Comparison of ENCODE assay signal across 32 mouse cellular contexts in genomic region chr10:61445016-61445415, GRCm38 (mm10). TPM values are rescaled to one million over a fixed set of nuclear protein-coding genes. Genes with fewer than 3 reads are reported as not detected.
A peak's percentile ranks its signal among the peaks of the same experiment; 100 is the strongest.
DNase-seq lines count a peak whose midpoint lies in the region; ATAC-seq and TF ChIP-seq lines count a peak whose summit lies in the region.
"Had no signal": no experiment of that assay in that cellular context is flagged by ENCODE, and none has a peak within 500 bp of the region (broad histone marks: within the 10 kb centered on the region; RNA-seq: fewer than 3 reads in every experiment).

No protein-coding gene starts in this region.

- in situ Hi-C loops in CH12.LX (cut with MboI; ENCODE audit: low pct_ligation_motif_present, low pct_unique_long_range_greater_than_20kb, low sequenced_read_pairs) = no loop called here

- no peak overlapping the region for H3K4me2 ChIP-seq in limb, embryonic 13.5 days (replicated peaks)
- H3K4me2 ChIP-seq in CH12.LX (ENCODE audit: insufficient read depth, low read depth, poor library complexity, severe bottlenecking) = no peak overlapping the region
- H3K4me2 ChIP-seq: embryonic facial prominence, embryonic 15.5 days; forebrain, embryonic 13.5 days; heart, embryonic 13.5 days; hindbrain, embryonic 14.5 days; midbrain, embryonic 13.5 days had no signal

- no peaks in the 10 kb centered on the region for H3K27me3 ChIP-seq in kidney, adult 2 months (replicated peaks; ENCODE audit: control insufficient read depth, insufficient read depth, low read length)
- H3K27me3 ChIP-seq in limb, embryonic 13.5 days = no peaks in the 10 kb centered on the region
- no peaks in the 10 kb centered on the region for H3K27me3 ChIP-seq in limb, embryonic 10.5 days (ENCODE audit: low read depth, poor library complexity, severe bottlenecking)
- H3K27me3 ChIP-seq in CH12.LX (replicated peaks) = no peaks in the 10 kb centered on the region
- H3K27me3 ChIP-seq in E14TG2a.4 (ENCODE audit: insufficient read depth, low read length) = no peaks in the 10 kb centered on the region
- H3K27me3 ChIP-seq: embryonic facial prominence, embryonic 15.5 days; forebrain, embryonic 13.5 days; heart, embryonic 13.5 days; midbrain, embryonic 13.5 days had no signal

- H3K4me1 ChIP-seq in kidney, adult 2 months (ENCODE audit: control insufficient read depth, insufficient read depth, low read length) = peaks cover 71% of the 10 kb centered on the region
- peaks cover 81% of the 10 kb centered on the region for H3K4me1 ChIP-seq in limb, embryonic 13.5 days
- H3K4me1 ChIP-seq in limb, embryonic 10.5 days = peaks cover 71% of the 10 kb centered on the region
- H3K4me1 ChIP-seq in CH12.LX (ENCODE audit: control insufficient read depth in 1 of 2, insufficient read depth in 2 of 2) = peaks cover 36 to 68% of the 10 kb centered on the region in 2 experiments
- H3K4me1 ChIP-seq in E14TG2a.4 (replicated peaks; ENCODE audit: low read depth, low read length) = peaks cover 98% of the 10 kb centered on the region

- TF ChIP-seq POLR2A in kidney, adult 2 months (IDR thresholded peaks at IDR 0.05; ENCODE audit: low read depth, low read length) = no peak
- no peak for TF ChIP-seq POLR2A in CH12.LX (IDR thresholded peaks at IDR 0.05; ENCODE audit: low read depth, low read length)

- TF ChIP-seq CTCF in kidney, adult 2 months (conservative IDR thresholded peaks at IDR 0.05; ENCODE audit: insufficient read depth, insufficient read length, low read depth, low read length) = no peak
- TF ChIP-seq CTCF in CH12.LX (conservative IDR thresholded peaks at IDR 0.05 in 1 of 2, IDR thresholded peaks at IDR 0.05 in 1 of 2; ENCODE audit: low read depth in 2 of 2, low read length in 2 of 2) (no peak), E14TG2a.4 (conservative IDR thresholded peaks at IDR 0.05; ENCODE audit: low read length) (no peak)

- H3K9ac ChIP-seq in limb, embryonic 13.5 days = no peak overlapping the region
- no peak overlapping the region for H3K9ac ChIP-seq in CH12.LX (ENCODE audit: insufficient read depth, low read depth)
- H3K9ac ChIP-seq: embryonic facial prominence, embryonic 15.5 days; forebrain, embryonic 13.5 days; heart, embryonic 13.5 days; hindbrain, embryonic 14.5 days; midbrain, embryonic 13.5 days had no signal

- WGBS in kidney, adult 2 months = 71% methylated on average over 3 of the region's 3 CpGs
- WGBS in limb, embryonic 13.5 days = 68% methylated on average over 3 of the region's 3 CpGs
- WGBS in limb, embryonic 10.5 days = 83% methylated on average over 3 of the region's 3 CpGs

- ATAC-seq in limb, embryonic 13.5 days (ENCODE audit: low FRiP score, low read depth) = no peak
- ATAC-seq: forebrain, embryonic 13.5 days; intestine, postnatal 0 days; midbrain, embryonic 13.5 days had no signal

- no peak overlapping the region for H3K4me3 ChIP-seq in kidney, adult 2 months (ENCODE audit: insufficient read depth, low read depth, low read length)
- no peak overlapping the region for H3K4me3 ChIP-seq in limb, embryonic 13.5 days
- no peak overlapping the region for H3K4me3 ChIP-seq in limb, embryonic 10.5 days
- H3K4me3 ChIP-seq in CH12.LX (replicated peaks in 1 of 3; ENCODE audit: low read depth in 2 of 3, low read length in 2 of 3, poor library complexity in 1 of 3) (no peak overlapping the region), E14TG2a.4 (replicated peaks; ENCODE audit: low read length) (0 out of 2 replicates have a peak overlapping the region, but pooled peaks have one; percentile 2)
- H3K4me3 ChIP-seq: embryonic facial prominence, embryonic 10.5 days; embryonic facial prominence, embryonic 15.5 days; forebrain, embryonic 13.5 days; heart, embryonic 13.5 days; midbrain, embryonic 13.5 days had no signal

- DNase-seq in kidney, adult 2 months = peak; percentile 0
- DNase-seq in kidney, postnatal 36 days = no peak
- no peak for DNase-seq in limb, embryonic 10.5 days (ENCODE audit: low spot score)
- DNase-seq in CH12.LX (ENCODE audit: extremely low read depth) = no peak
- no peak for DNase-seq in natural killer cell, adult 2 months (ENCODE audit: low spot score in 2 of 2)
- no peak for DNase-seq in embryo, embryonic 11 days
- DNase-seq: adrenal gland, postnatal 10 days; B cell, adult 2 months; cerebellum, adult 11-12 months; cerebellum, postnatal 14 days; heart, postnatal 10 days; kidney, postnatal 14 days; left cerebral cortex, postnatal 4 days; lung, adult 2 months; lung, postnatal 10 days; right cerebral cortex, postnatal 25 days; spleen, adult 18-20 months had no signal

- dilution Hi-C loops in CH12.LX (cut with MboI; ENCODE audit: extremely low pct_ligation_motif_present, extremely low pct_unique_long_range_greater_than_20kb, low sequenced_read_pairs) = no loop called here

- H3K9me3 ChIP-seq in limb, embryonic 13.5 days = no peaks in the 10 kb centered on the region
- H3K9me3 ChIP-seq in limb, embryonic 10.5 days (replicated peaks) = no peaks in the 10 kb centered on the region
- H3K9me3 ChIP-seq in CH12.LX (replicated peaks; ENCODE audit: low read length) = peaks cover 3% of the 10 kb centered on the region
- H3K9me3 ChIP-seq in E14TG2a.4 (ENCODE audit: low read length) = no peaks in the 10 kb centered on the region
- H3K9me3 ChIP-seq: embryonic facial prominence, embryonic 10.5 days; embryonic facial prominence, embryonic 15.5 days; forebrain, embryonic 13.5 days; G1E; heart, embryonic 13.5 days; midbrain, embryonic 13.5 days had no signal

- H3K27ac ChIP-seq in kidney, adult 2 months (ENCODE audit: insufficient read depth, low read depth, low read length) = 0 out of 2 replicates have a peak overlapping the region, but pooled peaks have one; percentile 29
- H3K27ac ChIP-seq in limb, embryonic 13.5 days = 0 out of 2 replicates have a peak overlapping the region, but pooled peaks have one; percentile 1
- H3K27ac ChIP-seq in limb, embryonic 10.5 days = no peak overlapping the region
- no peak overlapping the region for H3K27ac ChIP-seq in CH12.LX (ENCODE audit: insufficient read depth, low read depth)
- H3K27ac ChIP-seq: embryonic facial prominence, embryonic 10.5 days; embryonic facial prominence, embryonic 15.5 days; forebrain, embryonic 13.5 days; heart, embryonic 13.5 days; hindbrain, embryonic 14.5 days; macrophage; midbrain, embryonic 13.5 days had no signal

- peaks cover 78% of the 10 kb centered on the region for H3K79me2 ChIP-seq in CH12.LX (replicated peaks; ENCODE audit: control insufficient read depth, extremely low read depth, insufficient read depth, poor library complexity, severe bottlenecking)

- no peak for TF ChIP-seq RAD21 in CH12.LX (IDR thresholded peaks at IDR 0.05; ENCODE audit: low read depth, low read length)

- no peaks in the 10 kb centered on the region for H3K36me3 ChIP-seq in kidney, adult 2 months (ENCODE audit: control insufficient read depth, insufficient read depth, low read length)
- peaks cover 26% of the 10 kb centered on the region for H3K36me3 ChIP-seq in limb, embryonic 13.5 days
- H3K36me3 ChIP-seq in limb, embryonic 10.5 days = peaks cover 53% of the 10 kb centered on the region
- H3K36me3 ChIP-seq in CH12.LX (replicated peaks in 1 of 2; ENCODE audit: control insufficient read depth in 1 of 2, insufficient read depth in 1 of 2, low read length in 1 of 2) (peaks cover 19 to 67% of the 10 kb centered on the region in 2 experiments), E14TG2a.4 (ENCODE audit: insufficient read depth, low read length) (peaks cover 94% of the 10 kb centered on the region)
- H3K36me3 ChIP-seq: embryonic facial prominence, embryonic 15.5 days had no signal

- TF ChIP-seq EP300 in CH12.LX (IDR thresholded peaks at IDR 0.05; ENCODE audit: low read length) = 0 out of 2 replicates have a peak, but pooled peaks have one; percentile 12

TF ChIP-seq in CH12.LX, 34 proteins besides CTCF, POLR2A, EP300 and RAD21:
- TF ChIP-seq GABPA (IDR thresholded peaks at IDR 0.05; ENCODE audit: insufficient replicate concordance, low read depth, low read length) (no peak), ZMIZ1 (IDR thresholded peaks at IDR 0.05; ENCODE audit: low read depth, low read length) (no peak), ELF1 (IDR thresholded peaks at IDR 0.05; ENCODE audit: low read depth, low read length) (no peak), KAT2A (IDR thresholded peaks at IDR 0.05; ENCODE audit: insufficient replicate concordance, low read length) (no peak), MXI1 (IDR thresholded peaks at IDR 0.05; ENCODE audit: low read depth, low read length) (no peak), UBTF (IDR thresholded peaks at IDR 0.05; ENCODE audit: low read depth, low read length) (no peak), RCOR1 (conservative IDR thresholded peaks at IDR 0.05; ENCODE audit: low read depth, low read length) (no peak), JUN (IDR thresholded peaks at IDR 0.05; ENCODE audit: insufficient read depth, low read depth, low read length) (no peak), POLR2AphosphoS2 (IDR thresholded peaks at IDR 0.05; ENCODE audit: low read depth, low read length) (no peak), JUND (conservative IDR thresholded peaks at IDR 0.05; ENCODE audit: low read depth, low read length) (no peak), MEF2A (IDR thresholded peaks at IDR 0.05; ENCODE audit: borderline replicate concordance, low read depth, low read length) (no peak)
TF ChIP-seq in CH12.LX: peak in this region for 0.

RNA-seq across cellular contexts. Expression of gene Eif4ebp2, which starts 7.4 kb away (rescaled TPM):
- 127 and 128 TPM in 2 replicates for polyA plus RNA-seq in kidney, adult 2 months (2012; rRNA removed)
- 70.6 and 72.2 TPM in 2 replicates for polyA plus RNA-seq in limb, embryonic 13.5 days (2015; fragmentation: Nextera tagmentation; extraction: Ambion mirVana)
- 83.2 and 85.7 TPM in 2 replicates for polyA plus RNA-seq in limb, embryonic 10.5 days (2016; fragmentation: Nextera tagmentation; extraction: Ambion mirVana)
- total RNA-seq in CH12.LX (2012; rRNA removed) (12.8 and 16.4 TPM in 2 replicates), CH12.LX (2014; rRNA removed) (5.5 and 7.5 TPM in 2 replicates)
- polyA plus RNA-seq in CH12.LX (2012; ENCODE audit: insufficient read length, low read depth) = 65.5 and 73.2 TPM in 2 replicates

RNA-seq across cellular contexts. Expression of gene Nodal, which starts 27.2 kb away (rescaled TPM):
- 0.06 and 0.12 TPM in 2 replicates for polyA plus RNA-seq in kidney, adult 2 months (2012; rRNA removed)
- 0.19 and 0.20 TPM in 2 replicates for polyA plus RNA-seq in limb, embryonic 13.5 days (2015; fragmentation: Nextera tagmentation; extraction: Ambion mirVana)
- 0.13 and 0.36 TPM in 2 replicates for polyA plus RNA-seq in limb, embryonic 10.5 days (2016; fragmentation: Nextera tagmentation; extraction: Ambion mirVana)
- total RNA-seq in CH12.LX (2012; rRNA removed) (0.13 TPM in 1 of 2 replicates, not detected in the other), CH12.LX (2014; rRNA removed) (not detected in 2 replicates)
- polyA plus RNA-seq in CH12.LX (2012; ENCODE audit: insufficient read length, low read depth) = not detected in 2 replicates
- total RNA-seq: G1E; hematopoietic stem cell, adult 5-6 weeks; layer of hippocampus, postnatal 14 days; megakaryocyte-erythroid progenitor cell, adult 5-6 weeks; neutrophil, adult 5-6 weeks had no signal
- polyA plus RNA-seq: embryonic facial prominence, embryonic 10.5 days; G1E; heart, embryonic 13.5 days; macrophage; midbrain, embryonic 13.5 days had no signal

RNA-seq across cellular contexts. Expression of gene Lrrc20, which starts 30.6 kb away (rescaled TPM):
- 4.0 and 4.6 TPM in 2 replicates for polyA plus RNA-seq in kidney, adult 2 months (2012; rRNA removed)
- 11.5 and 11.7 TPM in 2 replicates for polyA plus RNA-seq in limb, embryonic 13.5 days (2015; fragmentation: Nextera tagmentation; extraction: Ambion mirVana)
- polyA plus RNA-seq in limb, embryonic 10.5 days (2016; fragmentation: Nextera tagmentation; extraction: Ambion mirVana) = 10.9 and 11.4 TPM in 2 replicates
- total RNA-seq in CH12.LX (2012; rRNA removed) (8.0 and 8.2 TPM in 2 replicates), CH12.LX (2014; rRNA removed) (9.9 and 11.2 TPM in 2 replicates)
- 12.2 and 13.7 TPM in 2 replicates for polyA plus RNA-seq in CH12.LX (2012; ENCODE audit: insufficient read length, low read depth)

Comparison
In these comparisons a context has a peak if more than half of its experiments do, and no peak if none do; other contexts are left out.
1. H3K27ac ChIP-seq: peak in kidney, adult 2 months (single experiment) and limb, embryonic 13.5 days (single experiment); none in limb, embryonic 10.5 days (single experiment) and CH12.LX (single experiment).